Mouse (Mus musculus) forelimb bud, embryonic 11.5 days (tissue): Measurements from ENCODE around the gene Dalrd3.

Experiments
- DNase-seq: peaks from one replicate; pipeline ENCODE4 v3.0.0-alpha.2; 2012; ENCODE audit warnings: low read depth, low spot score

The Dalrd3 gene

GRCm38 (mm10) chr9:108617301-108617700 lies 47.6 kb downstream of the Dalrd3 start:
- DNase-seq = no peak
